Mouse (Mus musculus): ENCODE data around the gene Tcf12. TPM values are rescaled to one million over a fixed set of nuclear protein-coding genes. Genes with fewer than 3 reads are reported as not detected.

The Tcf12 gene
- polyA plus RNA-seq, 1 experiment from 2014 or later, result 47.6 TPM

DNA sequence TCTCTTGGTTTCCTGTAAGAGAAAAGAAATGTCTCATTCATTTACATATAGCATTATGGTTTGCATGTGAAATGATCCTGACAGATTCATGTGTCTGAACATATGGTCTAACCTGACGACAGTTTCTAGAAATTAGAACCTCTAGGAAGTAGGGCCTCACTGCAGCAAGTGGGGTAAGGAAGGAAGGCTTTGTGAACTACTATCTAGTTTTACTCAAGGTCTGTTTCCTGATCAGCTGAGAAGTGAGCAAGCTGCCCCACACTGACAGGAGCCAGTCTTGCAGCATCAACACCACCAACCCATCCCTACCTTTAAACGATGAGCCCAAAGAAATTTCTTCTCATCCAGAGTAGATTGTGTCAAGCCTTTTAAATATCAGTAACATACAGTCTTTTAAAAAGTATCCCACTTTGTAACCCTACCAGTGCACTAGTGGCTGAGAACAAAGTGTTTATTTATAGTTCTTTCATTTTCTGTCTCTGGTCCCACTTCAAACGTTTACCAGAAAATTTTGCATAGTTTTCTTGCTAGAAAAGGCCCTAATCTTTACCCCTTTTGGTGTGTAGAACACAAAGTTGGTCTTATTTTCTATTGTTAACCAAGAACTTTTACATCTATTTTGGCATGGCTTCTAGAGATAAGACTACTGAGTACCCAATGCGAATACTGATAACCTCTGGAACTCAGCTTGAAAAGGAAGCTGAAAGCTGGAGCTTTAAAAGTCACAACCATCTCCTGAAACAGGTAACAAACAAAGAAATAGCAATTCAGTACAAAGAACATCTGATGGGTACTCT is 96.9 kb downstream of the Tcf12 start:
- Histone ChIP-seq H3K9ac (no peak overlapping the region), H3K4me3 (replicated peaks) (no peak overlapping the region), H3K4me1 (no peaks in the 10 kb centered on the region), H3K27me3 (replicated peaks) (no peaks in the 10 kb centered on the region), H3K27ac (no peak overlapping the region), H3K4me2 (no peak overlapping the region), H3K36me3 (no peaks in the 10 kb centered on the region), H3K9me3 (no peaks in the 10 kb centered on the region)
- no peak for ATAC-seq (ENCODE audit: insufficient read depth, low FRiP score, low read depth)
- WGBS, result 64% methylated on average over 4 of the region's 4 CpGs

DNA sequence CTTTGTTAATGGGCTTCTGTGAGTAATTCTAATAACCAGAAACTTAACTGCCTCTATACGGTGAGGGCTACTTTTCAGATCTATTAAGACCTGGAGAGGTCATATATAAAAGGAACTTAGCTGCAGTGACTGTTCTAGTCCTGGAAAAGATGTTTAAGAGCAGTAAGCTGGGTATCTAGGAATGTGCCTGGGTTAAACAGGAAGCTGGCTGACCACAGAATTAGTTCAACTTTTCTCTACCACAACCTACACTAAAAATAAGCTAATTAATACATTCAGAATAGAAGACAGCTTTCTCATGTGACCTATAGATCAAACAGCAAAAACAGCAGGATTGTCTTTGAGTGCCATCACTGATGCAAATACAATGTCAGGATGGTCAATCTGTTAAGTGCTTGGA is 98.1 kb downstream of the Tcf12 start:
- no peak for ATAC-seq (ENCODE audit: insufficient read depth, low FRiP score, low read depth)
- Histone ChIP-seq H3K9me3 (no peaks in the 10 kb centered on the region), H3K4me3 (replicated peaks) (no peak overlapping the region), H3K27ac (no peak overlapping the region), H3K36me3 (no peaks in the 10 kb centered on the region), H3K4me1 (no peaks in the 10 kb centered on the region), H3K27me3 (replicated peaks) (no peaks in the 10 kb centered on the region), H3K9ac (no peak overlapping the region), H3K4me2 (no peak overlapping the region)
- 86% methylated on average over 1 of the region's 1 CpGs for WGBS

DNA sequence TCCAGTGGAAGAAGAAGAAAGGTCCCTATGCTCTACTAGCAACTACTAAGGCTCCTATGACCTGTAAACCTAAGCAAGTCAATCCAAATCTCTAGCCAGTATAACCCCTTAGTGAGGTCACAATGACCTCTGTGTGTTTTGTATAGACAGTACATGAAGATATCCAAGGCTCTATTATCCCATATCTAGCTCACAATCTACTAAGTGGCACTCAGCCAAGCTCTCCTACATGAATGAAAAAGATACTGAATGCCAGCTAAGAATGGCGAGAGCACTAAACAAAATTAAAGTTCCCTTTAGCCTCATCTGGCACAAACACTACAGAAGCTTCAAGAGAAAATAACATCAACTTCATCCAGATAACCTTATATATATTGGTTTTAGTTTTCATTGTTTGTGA is 103.0 kb downstream of the Tcf12 start:
- no peak for ATAC-seq (ENCODE audit: insufficient read depth, low FRiP score, low read depth)
- no peaks in the 10 kb centered on the region for H3K4me1 ChIP-seq
- H3K36me3 ChIP-seq, result no peaks in the 10 kb centered on the region
- H3K27me3 ChIP-seq (replicated peaks), result no peaks in the 10 kb centered on the region
- H3K9ac ChIP-seq, result no peak overlapping the region
- H3K4me3 ChIP-seq (replicated peaks), result no peak overlapping the region
- no peaks in the 10 kb centered on the region for H3K9me3 ChIP-seq
- H3K4me2 ChIP-seq, result no peak overlapping the region
- 74% methylated on average over 1 of the region's 1 CpGs for WGBS
- H3K27ac ChIP-seq, result no peak overlapping the region

DNA sequence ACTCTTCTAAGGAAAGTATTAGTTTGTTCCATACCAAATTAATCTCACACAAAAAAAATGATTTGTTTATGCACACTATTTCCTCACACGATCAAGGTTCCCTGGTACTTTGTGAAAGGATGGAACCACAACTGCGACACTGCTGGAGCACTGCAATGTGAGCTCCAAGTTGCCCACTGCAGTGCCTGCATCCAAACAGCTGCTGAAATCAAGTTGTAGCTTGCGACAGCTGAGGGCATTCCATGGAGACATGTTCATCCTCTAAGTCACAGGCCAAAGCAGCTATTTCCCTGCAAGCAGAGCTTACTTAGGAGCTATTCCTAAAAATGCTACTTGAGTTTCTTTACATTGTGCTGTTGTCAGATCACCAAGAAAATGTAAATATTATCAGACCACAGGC is 120.5 kb downstream of the Tcf12 start:
- Histone ChIP-seq H3K4me2 (no peak overlapping the region), H3K27ac (no peak overlapping the region), H3K9ac (no peak overlapping the region), H3K27me3 (replicated peaks) (no peaks in the 10 kb centered on the region), H3K4me1 (0 out of 2 replicates have a peak, but pooled peaks cover 3% of the 10 kb centered on the region), H3K36me3 (no peaks in the 10 kb centered on the region), H3K4me3 (replicated peaks) (no peak overlapping the region), H3K9me3 (no peaks in the 10 kb centered on the region)
- no peak for ATAC-seq (ENCODE audit: insufficient read depth, low FRiP score, low read depth)
- 61% methylated on average over 3 of the region's 3 CpGs for WGBS

DNA sequence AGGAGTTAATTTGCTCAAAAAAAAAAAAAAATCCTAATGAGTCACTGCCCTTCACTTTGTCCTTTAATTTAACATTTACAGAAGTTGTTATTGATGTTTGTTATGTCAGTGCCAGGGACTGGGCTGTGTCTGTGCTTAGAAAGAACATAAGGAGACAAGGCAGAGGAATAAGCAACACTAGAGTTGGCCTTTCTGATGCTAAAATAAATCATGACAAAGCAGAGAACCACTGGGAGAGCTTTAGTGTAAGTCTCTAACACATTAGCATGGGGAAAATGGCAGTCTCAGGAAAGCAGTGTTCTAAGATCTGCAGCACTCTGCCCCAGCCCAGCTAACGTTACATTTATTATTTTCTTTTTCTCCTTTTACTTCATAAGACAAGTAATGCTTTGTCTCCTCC is 121.3 kb downstream of the Tcf12 start:
- Histone ChIP-seq H3K27me3 (replicated peaks) (no peaks in the 10 kb centered on the region), H3K27ac (no peak overlapping the region), H3K9ac (no peak overlapping the region), H3K4me2 (no peak overlapping the region), H3K4me3 (replicated peaks) (no peak overlapping the region), H3K4me1 (0 out of 2 replicates have a peak, but pooled peaks cover 3% of the 10 kb centered on the region), H3K9me3 (no peaks in the 10 kb centered on the region), H3K36me3 (no peaks in the 10 kb centered on the region)
- ATAC-seq (ENCODE audit: insufficient read depth, low FRiP score, low read depth), result no peak
- 63% methylated on average over 1 of the region's 1 CpGs for WGBS

DNA sequence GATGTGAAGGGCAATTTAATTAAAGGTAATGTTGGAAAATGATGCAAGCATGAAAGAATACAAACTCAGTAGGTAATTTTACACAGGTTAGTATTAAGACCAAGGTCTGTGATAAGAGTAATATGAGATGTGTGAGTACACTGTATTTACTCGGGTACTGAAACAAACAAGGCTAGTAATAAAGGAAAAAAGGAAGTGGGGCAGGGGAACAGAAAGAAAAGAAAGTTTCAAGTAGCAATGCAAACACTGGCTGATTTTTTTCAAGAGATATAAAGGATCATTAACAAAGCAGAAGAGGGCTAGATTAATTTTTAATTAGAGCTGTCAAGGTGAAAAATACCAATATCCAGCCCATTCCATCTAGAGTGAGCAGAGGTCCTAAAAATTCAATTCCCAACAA is 122.0 kb downstream of the Tcf12 start:
- H3K4me2 ChIP-seq, result no peak overlapping the region
- no peak overlapping the region for H3K27ac ChIP-seq
- no peak for ATAC-seq (ENCODE audit: insufficient read depth, low FRiP score, low read depth)
- H3K27me3 ChIP-seq (replicated peaks), result no peaks in the 10 kb centered on the region
- H3K9ac ChIP-seq, result no peak overlapping the region
- 69% methylated on average over 1 of the region's 1 CpGs for WGBS
- H3K4me1 ChIP-seq, result 0 out of 2 replicates have a peak, but pooled peaks cover 3% of the 10 kb centered on the region
- H3K4me3 ChIP-seq (replicated peaks), result no peak overlapping the region
- no peaks in the 10 kb centered on the region for H3K36me3 ChIP-seq
- H3K9me3 ChIP-seq, result no peaks in the 10 kb centered on the region

DNA sequence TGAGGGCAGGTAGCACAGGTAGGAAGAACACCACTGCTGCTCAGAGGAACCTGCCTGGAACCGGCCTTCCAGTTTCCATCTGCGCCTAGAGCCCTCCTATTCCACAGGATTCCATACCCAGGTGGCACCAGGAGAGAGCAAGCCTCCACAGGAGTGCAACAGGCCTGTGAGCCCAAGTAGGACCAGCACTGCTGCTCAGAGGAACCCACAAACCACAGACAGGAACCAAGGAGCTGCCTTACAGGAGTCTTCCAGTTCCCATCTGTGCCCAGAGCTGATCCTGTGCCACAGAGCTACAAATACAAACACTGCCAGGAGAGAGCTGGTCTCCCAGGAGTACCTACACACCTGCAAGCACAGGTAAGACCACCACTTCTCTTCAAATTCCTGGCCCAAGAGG is 125.0 kb downstream of the Tcf12 start:
- H3K4me2 ChIP-seq, result no peak overlapping the region
- no peak overlapping the region for H3K9ac ChIP-seq
- no peaks in the 10 kb centered on the region for H3K9me3 ChIP-seq
- no peak for ATAC-seq (ENCODE audit: insufficient read depth, low FRiP score, low read depth)
- H3K4me3 ChIP-seq (replicated peaks), result no peak overlapping the region
- H3K36me3 ChIP-seq, result no peaks in the 10 kb centered on the region
- H3K27ac ChIP-seq, result no peak overlapping the region
- 0 out of 2 replicates have a peak, but pooled peaks cover 3% of the 10 kb centered on the region for H3K4me1 ChIP-seq
- H3K27me3 ChIP-seq (replicated peaks), result no peaks in the 10 kb centered on the region
- WGBS, result 98% methylated on average over 2 of the region's 2 CpGs

DNA sequence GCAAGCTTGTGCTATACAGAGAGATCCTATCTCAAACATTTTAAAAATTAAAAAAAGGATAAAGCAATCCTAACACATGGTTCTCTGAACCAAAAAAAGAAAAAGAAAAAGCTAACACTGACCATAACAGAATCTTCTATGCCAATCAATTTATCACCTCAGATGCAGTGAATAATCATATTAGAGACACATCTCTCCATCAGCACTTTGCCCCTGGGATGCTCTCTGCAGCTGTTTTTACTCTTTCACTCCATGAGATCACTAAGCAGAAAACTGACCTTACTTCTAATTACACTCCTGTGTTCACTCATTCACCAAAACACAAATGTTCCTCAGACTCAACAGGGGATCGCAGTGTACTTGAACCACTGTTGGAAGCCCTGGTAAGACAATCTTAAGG is 128.8 kb downstream of the Tcf12 start:
- H3K4me3 ChIP-seq (replicated peaks), result no peak overlapping the region
- no peak overlapping the region for H3K27ac ChIP-seq
- no peaks in the 10 kb centered on the region for H3K9me3 ChIP-seq
- 81% methylated on average over 1 of the region's 1 CpGs for WGBS
- H3K4me1 ChIP-seq, result no peaks in the 10 kb centered on the region
- ATAC-seq (ENCODE audit: insufficient read depth, low FRiP score, low read depth), result no peak
- H3K36me3 ChIP-seq, result no peaks in the 10 kb centered on the region
- no peak overlapping the region for H3K4me2 ChIP-seq
- H3K27me3 ChIP-seq (replicated peaks), result no peaks in the 10 kb centered on the region
- no peak overlapping the region for H3K9ac ChIP-seq

DNA sequence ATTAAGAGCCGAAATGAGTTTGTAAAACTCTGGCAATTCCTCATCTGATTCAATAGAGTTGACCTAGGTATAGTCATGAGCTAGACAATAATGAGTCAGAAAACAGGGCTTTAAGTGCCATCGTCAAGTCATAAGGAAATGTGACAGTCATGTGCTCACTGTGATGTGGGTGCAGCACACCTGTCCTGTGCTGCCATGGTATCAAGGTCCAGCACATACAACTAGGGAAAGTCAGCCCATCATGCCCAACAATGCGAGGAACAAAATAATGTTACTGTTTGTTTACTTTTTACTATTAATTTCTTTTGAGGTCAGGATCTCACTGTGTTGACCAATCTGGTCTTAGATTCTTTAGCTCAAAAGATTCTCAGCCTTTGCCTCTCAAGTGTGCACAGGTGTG is 130.6 kb downstream of the Tcf12 start:
- Histone ChIP-seq H3K4me2 (no peak overlapping the region), H3K36me3 (no peaks in the 10 kb centered on the region), H3K9me3 (no peaks in the 10 kb centered on the region), H3K4me1 (no peaks in the 10 kb centered on the region), H3K4me3 (replicated peaks) (no peak overlapping the region), H3K27me3 (replicated peaks) (no peaks in the 10 kb centered on the region), H3K9ac (no peak overlapping the region), H3K27ac (no peak overlapping the region)
- no peak for ATAC-seq (ENCODE audit: insufficient read depth, low FRiP score, low read depth)
- WGBS, result 89% methylated on average over 3 of the region's 3 CpGs

DNA sequence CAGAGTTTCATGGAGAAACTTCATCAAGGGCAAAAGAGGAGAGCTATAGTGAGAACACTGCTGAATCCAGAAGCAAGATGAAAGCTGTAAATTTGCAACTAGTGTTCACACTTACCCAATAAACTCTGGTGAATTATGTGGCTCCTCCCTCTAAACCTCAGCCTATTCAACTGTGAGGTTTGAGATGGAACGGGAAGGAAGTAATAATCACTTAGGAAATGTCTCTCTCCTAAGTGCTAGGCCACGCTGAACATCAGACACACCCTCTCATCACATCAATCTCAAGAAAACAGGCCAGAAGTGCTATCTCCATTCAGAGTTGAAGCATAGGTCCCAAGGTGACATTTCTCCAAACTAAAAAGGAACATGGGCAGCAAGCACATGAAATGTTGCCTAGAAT is 131.1 kb downstream of the Tcf12 start:
- no peaks in the 10 kb centered on the region for H3K36me3 ChIP-seq
- H3K4me2 ChIP-seq, result no peak overlapping the region
- no peak overlapping the region for H3K9ac ChIP-seq
- H3K27ac ChIP-seq, result no peak overlapping the region
- H3K27me3 ChIP-seq (replicated peaks), result no peaks in the 10 kb centered on the region
- WGBS, result 39% methylated on average over 2 of the region's 2 CpGs
- H3K4me3 ChIP-seq (replicated peaks), result no peak overlapping the region
- H3K9me3 ChIP-seq, result no peaks in the 10 kb centered on the region
- no peaks in the 10 kb centered on the region for H3K4me1 ChIP-seq
- ATAC-seq (ENCODE audit: insufficient read depth, low FRiP score, low read depth), result no peak

DNA sequence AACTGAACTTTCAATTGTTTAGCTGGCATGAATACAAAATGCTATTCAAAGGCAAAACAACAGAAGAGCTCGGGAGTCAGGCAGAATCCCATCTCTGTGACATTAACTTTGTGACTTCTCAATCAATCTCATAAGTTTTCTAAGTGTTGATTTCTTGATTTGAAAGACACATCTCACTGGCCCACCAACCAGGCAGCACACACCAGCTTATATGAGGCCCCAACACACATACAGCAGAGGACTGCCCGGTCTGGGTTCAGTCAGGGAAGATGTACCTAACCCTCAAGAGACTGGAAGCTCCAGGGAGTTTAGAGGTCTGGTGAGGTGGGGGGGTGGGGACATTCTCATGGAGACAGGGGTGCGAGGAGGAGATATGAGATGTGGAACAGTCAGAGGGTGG is 132.8 kb downstream of the Tcf12 start:
- ATAC-seq (ENCODE audit: insufficient read depth, low FRiP score, low read depth), result no peak
- H3K27me3 ChIP-seq (replicated peaks), result no peaks in the 10 kb centered on the region

DNA sequence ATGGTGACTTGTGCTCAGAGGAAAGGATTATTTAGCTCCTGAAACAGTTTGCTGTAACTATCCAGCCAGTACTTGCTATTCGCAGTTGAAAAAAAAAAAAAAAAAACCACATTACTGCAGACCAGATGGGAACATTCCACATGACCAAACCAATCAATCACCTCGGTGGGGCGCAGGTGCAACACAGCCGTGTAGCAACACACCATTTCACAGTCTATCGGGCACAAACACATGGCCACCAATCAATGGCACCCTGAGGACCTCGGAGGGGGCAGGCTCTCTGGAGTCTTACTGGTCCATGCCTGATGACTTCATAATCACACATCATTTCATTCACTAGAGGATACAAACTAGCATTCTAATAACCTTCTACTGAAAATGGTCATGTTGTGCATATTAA is 135.6 kb downstream of the Tcf12 start:
- H3K27me3 ChIP-seq (replicated peaks), result no peaks in the 10 kb centered on the region
- H3K9me3 ChIP-seq, result no peaks in the 10 kb centered on the region
- H3K4me1 ChIP-seq, result peaks cover 4% of the 10 kb centered on the region; the same call in 1 of the 2 replicates
- H3K9ac ChIP-seq, result no peak overlapping the region
- no peak overlapping the region for H3K27ac ChIP-seq
- no peaks in the 10 kb centered on the region for H3K36me3 ChIP-seq
- 19% methylated on average over 6 of the region's 6 CpGs for WGBS
- H3K4me3 ChIP-seq (replicated peaks), result no peak overlapping the region
- no peak overlapping the region for H3K4me2 ChIP-seq
- ATAC-seq (ENCODE audit: insufficient read depth, low FRiP score, low read depth), result no peak

More for the DNA sequence above, 132.8 kb downstream of the Tcf12 start:
- Histone ChIP-seq H3K27ac (no peak overlapping the region), H3K9ac (no peak overlapping the region), H3K36me3 (no peaks in the 10 kb centered on the region), H3K9me3 (no peaks in the 10 kb centered on the region), H3K4me2 (no peak overlapping the region), H3K4me1 (peaks cover 4% of the 10 kb centered on the region; the same call in 1 of the 2 replicates), H3K4me3 (replicated peaks) (no peak overlapping the region)
- WGBS, result 81% methylated on average over 3 of the region's 3 CpGs

DNA sequence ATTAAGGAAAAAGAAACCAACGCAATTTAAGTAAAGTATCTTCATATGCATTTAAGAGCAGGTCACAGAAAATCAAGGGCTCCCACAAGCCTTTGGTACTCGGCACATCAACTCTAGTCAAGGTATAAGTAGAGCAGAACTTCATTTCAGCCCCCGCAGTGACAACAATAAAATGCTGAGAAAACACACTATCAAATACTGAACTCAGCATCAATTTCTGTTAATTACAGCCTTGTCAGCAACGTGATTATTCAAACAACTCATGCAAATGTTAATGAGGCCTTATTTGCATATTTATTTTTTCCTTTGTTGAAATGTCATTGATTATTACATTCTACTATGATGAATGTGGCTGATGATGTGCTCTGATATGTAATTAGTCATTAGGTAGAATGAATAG is 136.5 kb downstream of the Tcf12 start:
- Histone ChIP-seq H3K36me3 (no peaks in the 10 kb centered on the region), H3K4me2 (no peak overlapping the region), H3K27ac (no peak overlapping the region), H3K27me3 (replicated peaks) (no peaks in the 10 kb centered on the region), H3K9ac (no peak overlapping the region), H3K4me1 (peaks cover 4% of the 10 kb centered on the region; the same call in 1 of the 2 replicates), H3K9me3 (no peaks in the 10 kb centered on the region), H3K4me3 (replicated peaks) (no peak overlapping the region)
- 65% methylated on average over 4 of the region's 4 CpGs for WGBS
- no peak for ATAC-seq (ENCODE audit: insufficient read depth, low FRiP score, low read depth)
